ENCODE assay signal across 24 mouse cellular contexts in the genomic region with DNA sequence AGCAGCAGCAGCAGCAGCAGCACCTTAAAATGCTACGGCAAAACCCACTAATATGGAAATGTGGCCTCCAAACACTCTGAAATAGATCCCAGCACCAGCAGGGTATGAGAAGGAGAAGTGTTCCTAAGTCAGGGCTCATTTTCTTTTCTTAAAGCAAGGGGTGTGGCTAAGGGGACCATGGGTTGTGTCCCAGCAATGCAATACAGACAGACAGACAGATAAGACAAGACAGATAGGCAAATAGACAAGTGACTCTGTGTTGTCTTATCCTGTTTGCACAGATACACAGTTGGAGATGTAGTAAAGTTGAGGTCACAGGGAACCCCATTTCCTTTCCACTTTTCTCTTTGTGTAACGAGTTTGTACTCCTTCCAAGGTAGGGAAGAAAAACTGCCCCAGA. TPM values are rescaled to one million over a fixed set of nuclear protein-coding genes. Genes with fewer than 3 reads are reported as not detected.
DNase-seq lines count a peak whose midpoint lies in the region; ATAC-seq and TF ChIP-seq lines count a peak whose summit lies in the region.
"Had no signal": no experiment of that assay in that cellular context is flagged by ENCODE, and none has a peak within 500 bp of the region (broad histone marks: within the 10 kb centered on the region; RNA-seq: fewer than 3 reads in every experiment).

No protein-coding gene starts in this region.

- H3K4me1 ChIP-seq in liver, embryonic 11.5 days (replicated peaks; ENCODE audit: control insufficient read depth, insufficient read depth, low read length): peaks cover 29% of the 10 kb centered on the region

- no peak for TF ChIP-seq CTCF in layer of hippocampus, adult 2 months (conservative IDR thresholded peaks at IDR 0.05)

- H3K36me3 ChIP-seq in liver, embryonic 11.5 days (ENCODE audit: control insufficient read depth, insufficient read depth, low read length): no peaks in the 10 kb centered on the region
- H3K36me3 ChIP-seq: embryonic facial prominence, embryonic 12.5 days; heart, embryonic 15.5 days; hindbrain, embryonic 15.5 days had no signal

- WGBS in liver, embryonic 11.5 days: 49% methylated on average over 2 of the region's 2 CpGs

- H3K27me3 ChIP-seq in liver, embryonic 11.5 days (replicated peaks; ENCODE audit: control insufficient read depth, insufficient read depth, low read length): no peaks in the 10 kb centered on the region
- H3K27me3 ChIP-seq: heart, embryonic 15.5 days; hindbrain, embryonic 15.5 days had no signal

- H3K4me3 ChIP-seq in layer of hippocampus, adult 2 months: no peak overlapping the region
- H3K4me3 ChIP-seq in liver, embryonic 11.5 days (ENCODE audit: low read depth, low read length): no peak overlapping the region
- H3K4me3 ChIP-seq: embryonic facial prominence, embryonic 12.5 days; erythroblast, embryonic 14.5 days; heart, embryonic 15.5 days; hindbrain, embryonic 15.5 days; left cerebral cortex, adult 2 months; megakaryocyte, embryonic 14.5 days had no signal

- peak overlapping the region; percentile 16 for H3K4me2 ChIP-seq in liver, embryonic 11.5 days
- H3K4me2 ChIP-seq: embryonic facial prominence, embryonic 12.5 days; heart, embryonic 15.5 days; hindbrain, embryonic 15.5 days had no signal

- no peak for DNase-seq in layer of hippocampus, adult 2 months (ENCODE audit: low spot score in 2 of 2)
- no peak for DNase-seq in layer of hippocampus, adult 11-12 months (ENCODE audit: low spot score)
- peak; percentile 50 for DNase-seq in MEL-GATA-1-ER (ENCODE audit: extremely low read depth, low read depth)
- DNase-seq in liver, embryonic 11.5 days (ENCODE audit: low spot score): no peak
- DNase-seq in ovary, postnatal 10 days (ENCODE audit: low spot score): no peak
- DNase-seq: cerebellum, adult 8-10 months; gastrocnemius, postnatal 14 days; heart, adult 18-20 months; heart, postnatal 4 days; kidney, adult 8-10 months; kidney, postnatal 25 days; layer of hippocampus, adult 9-11 months; retina, postnatal 1 day; thymus, adult 18-20 months had no signal

- H3K27ac ChIP-seq in layer of hippocampus, adult 2 months: peak overlapping the region; percentile 39; the same call in 1 of the 2 replicates
- peak overlapping the region; percentile 47; the same call in 1 of the 2 replicates for H3K27ac ChIP-seq in liver, embryonic 11.5 days (ENCODE audit: low read depth, low read length)
- H3K27ac ChIP-seq: embryonic facial prominence, embryonic 12.5 days; heart, embryonic 15.5 days; hindbrain, embryonic 15.5 days had no signal

- 0 out of 2 replicates have a peak, but pooled peaks have one; percentile 22 for ATAC-seq in liver, embryonic 11.5 days (replicated peaks; ENCODE audit: low FRiP score)
- peak; percentile 43 for ATAC-seq in megakaryocyte progenitor cell, adult 5-6 weeks (replicated peaks; ENCODE audit: poor library complexity)
- ATAC-seq in megakaryocyte, adult 5-6 weeks (ENCODE audit: poor library complexity, severe bottlenecking): no peak
- ATAC-seq in CD4-positive, CD25-positive, alpha-beta regulatory T cell, adult 4 months: no peak
- ATAC-seq: forebrain, embryonic 14.5 days had no signal

- H3K9ac ChIP-seq in liver, embryonic 11.5 days (ENCODE audit: low read depth, low read length): no peak overlapping the region
- H3K9ac ChIP-seq: embryonic facial prominence, embryonic 12.5 days; heart, embryonic 15.5 days; hindbrain, embryonic 15.5 days had no signal

- no peaks in the 10 kb centered on the region for H3K9me3 ChIP-seq in liver, embryonic 11.5 days (ENCODE audit: control insufficient read depth, low read length)
- H3K9me3 ChIP-seq: embryonic facial prominence, embryonic 12.5 days; heart, embryonic 15.5 days; hindbrain, embryonic 15.5 days; megakaryocyte, embryonic 14.5 days had no signal

RNA-seq across cellular contexts. Expression of gene Abcc6, which starts 1.0 kb away (rescaled TPM):
- 1 to 10 TPM; 1.7 to 2.9 TPM for total RNA-seq in layer of hippocampus, adult 2 months (2021)
- 5.2 and 5.4 TPM in 2 replicates for polyA plus RNA-seq in liver, embryonic 11.5 days (2014; fragmentation: Nextera tagmentation; extraction: Ambion mirVana)
- total RNA-seq in megakaryocyte progenitor cell, adult 5-6 weeks (2015): not detected in 2 replicates
- total RNA-seq in megakaryocyte progenitor cell, adult 5-6 weeks (2017): not detected in 2 replicates
- not detected in 2 replicates for total RNA-seq in megakaryocyte, adult 5-6 weeks (2015)
- not detected in 2 replicates for total RNA-seq in megakaryocyte, adult 5-6 weeks (2017)
- polyA plus RNA-seq in CD4-positive, CD25-positive, alpha-beta regulatory T cell, adult 4 months (2017; shearing (Covaris generic)): not detected
- total RNA-seq: heart, adult 18-20 months; heart, postnatal 4 days had no signal
- polyA plus RNA-seq: heart, embryonic 15.5 days had no signal

RNA-seq across cellular contexts. Expression of gene Nomo1, which starts 2.4 kb away (rescaled TPM):
- total RNA-seq in layer of hippocampus, adult 2 months (2021): 100 to 1,000 TPM; 102 to 103 TPM
- polyA plus RNA-seq in liver, embryonic 11.5 days (2014; fragmentation: Nextera tagmentation; extraction: Ambion mirVana): 45.5 and 47.6 TPM in 2 replicates
- total RNA-seq in megakaryocyte progenitor cell, adult 5-6 weeks (2015): 38.6 and 39.3 TPM in 2 replicates
- total RNA-seq in megakaryocyte progenitor cell, adult 5-6 weeks (2017): 53.2 and 57.4 TPM in 2 replicates
- total RNA-seq in megakaryocyte, adult 5-6 weeks (2015): 11.9 and 12.5 TPM in 2 replicates
- total RNA-seq in megakaryocyte, adult 5-6 weeks (2017): 15.4 and 16.9 TPM in 2 replicates
- 10 to 100 TPM; 18.9 to 26.9 TPM for polyA plus RNA-seq in CD4-positive, CD25-positive, alpha-beta regulatory T cell, adult 4 months (2017; shearing (Covaris generic))

Comparison
In these comparisons a context has a peak if more than half of its experiments do, and no peak if none do; other contexts are left out.
1. ATAC-seq: peak in liver, embryonic 11.5 days (single experiment) and megakaryocyte progenitor cell, adult 5-6 weeks (single experiment); none in megakaryocyte, adult 5-6 weeks (single experiment) and CD4-positive, CD25-positive, alpha-beta regulatory T cell, adult 4 months (single experiment).